ENCODE assay signal across 7 mouse cellular contexts in genomic region chrX:8145153-8145991, GRCm38 (mm10). TPM values are rescaled to one million over a fixed set of nuclear protein-coding genes. Genes with fewer than 3 reads are reported as not detected.
DNase-seq lines count a peak whose midpoint lies in the region; ATAC-seq and TF ChIP-seq lines count a peak whose summit lies in the region.

TSS of gene Rbm3 (minus strand) at chrX:8145880.

- ATAC-seq in intestine, postnatal 0 days = peak; percentile 97
- peak; percentile 97 for ATAC-seq in midbrain, embryonic 12.5 days (ENCODE audit: low FRiP score, low read depth)

- H3K4me3 ChIP-seq in intestine, postnatal 0 days (ENCODE audit: low read depth, low read length) = peak within 1 kb of the TSS; percentile 59
- peak within 1 kb of the TSS; percentile 66 for H3K4me3 ChIP-seq in midbrain, embryonic 12.5 days
- H3K4me3 ChIP-seq in small intestine, adult 2 months (ENCODE audit: low read depth, low read length) = peak within 1 kb of the TSS; percentile 98

- no peaks in the 10 kb centered on the region for H3K4me1 ChIP-seq in intestine, postnatal 0 days (replicated peaks; ENCODE audit: control insufficient read depth, insufficient read depth, low read length)
- H3K4me1 ChIP-seq in midbrain, embryonic 12.5 days = peaks cover 13% of the 10 kb centered on the region
- peaks cover 7% of the 10 kb centered on the region; the same call in 1 of the 2 replicates for H3K4me1 ChIP-seq in small intestine, adult 2 months (ENCODE audit: control insufficient read depth, insufficient read depth, insufficient read length, low read length)

- TF ChIP-seq POLR2A in small intestine, adult 2 months (IDR thresholded peaks at IDR 0.05; ENCODE audit: low read depth, low read length) = peak; percentile 24; the same call in 1 of the 2 replicates

- 17% methylated on average over 60 of the region's 65 CpGs for WGBS in intestine, postnatal 0 days
- WGBS in midbrain, embryonic 12.5 days = 25% methylated on average over 64 of the region's 65 CpGs
- WGBS in small intestine, adult 2 months = 16% methylated on average over 62 of the region's 65 CpGs

- H3K4me2 ChIP-seq in intestine, postnatal 0 days (replicated peaks; ENCODE audit: low read depth) = peak within 1 kb of the TSS; percentile 61
- H3K4me2 ChIP-seq in midbrain, embryonic 12.5 days (replicated peaks) = peak within 1 kb of the TSS; percentile 66

- H3K27me3 ChIP-seq in intestine, postnatal 0 days (replicated peaks; ENCODE audit: control insufficient read depth, insufficient read depth, low read length) = no peaks in the 10 kb centered on the region
- H3K27me3 ChIP-seq in midbrain, embryonic 12.5 days = no peaks in the 10 kb centered on the region
- H3K27me3 ChIP-seq in small intestine, adult 2 months (ENCODE audit: control insufficient read depth, insufficient read depth, low read length) = no peaks in the 10 kb centered on the region

- intact Hi-C loops in left cerebral cortex, postnatal 4 days (cut with DNase I) = no loop called here

- H3K9ac ChIP-seq in intestine, postnatal 0 days (ENCODE audit: low read depth, low read length) = peak within 1 kb of the TSS; percentile 72
- H3K9ac ChIP-seq in midbrain, embryonic 12.5 days (replicated peaks) = peak within 1 kb of the TSS; percentile 76

- no peaks in the 10 kb centered on the region for H3K9me3 ChIP-seq in intestine, postnatal 0 days (ENCODE audit: control insufficient read depth)
- no peaks in the 10 kb centered on the region for H3K9me3 ChIP-seq in midbrain, embryonic 12.5 days

- peaks cover 16% of the 10 kb centered on the region for H3K36me3 ChIP-seq in intestine, postnatal 0 days (ENCODE audit: control insufficient read depth, insufficient read depth)
- H3K36me3 ChIP-seq in midbrain, embryonic 12.5 days = peaks cover 32% of the 10 kb centered on the region
- H3K36me3 ChIP-seq in small intestine, adult 2 months (ENCODE audit: control insufficient read depth, insufficient read depth, low read length) = peaks cover 28% of the 10 kb centered on the region

- DNase-seq in adrenal gland, adult 8-10 months = peak; percentile 81
- DNase-seq in embryo, embryonic 9.5 days (ENCODE audit: extremely low spot score) = peak; percentile 79
- DNase-seq in gonadal fat pad, adult 2 months (ENCODE audit: low read depth) = peak; percentile 10
- peak; percentile 88 for DNase-seq in left cerebral cortex, postnatal 4 days

- H3K27ac ChIP-seq in intestine, postnatal 0 days (ENCODE audit: low read depth, low read length) = peak within 1 kb of the TSS; percentile 96
- H3K27ac ChIP-seq in midbrain, embryonic 12.5 days (replicated peaks) = peak within 1 kb of the TSS; percentile 94
- H3K27ac ChIP-seq in small intestine, adult 2 months (ENCODE audit: insufficient read depth, low read depth, low read length) = peak within 1 kb of the TSS; percentile 99

- TF ChIP-seq CTCF in intestine, postnatal 0 days (IDR thresholded peaks at IDR 0.05; ENCODE audit: low read depth) = no peak
- no peak for TF ChIP-seq CTCF in small intestine, adult 2 months (IDR thresholded peaks at IDR 0.05; ENCODE audit: extremely low read depth, insufficient read length, insufficient replicate concordance, low read depth, low read length)

RNA-seq across cellular contexts. Expression of gene Rbm3, which starts in this region (rescaled TPM):
- 100 to 1,000 TPM in 3 of 4 experiments, 10 to 100 TPM in 1; 63.7 to 233 (median 151) TPM for total RNA-seq in adrenal gland, adult 8-10 months (2022)
- polyA plus RNA-seq in gonadal fat pad, adult 2 months (2012; rRNA removed) = 134 and 160 TPM in 2 replicates
- polyA plus RNA-seq in intestine, postnatal 0 days (2015; fragmentation: Nextera tagmentation; extraction: Ambion mirVana) = 591 and 623 TPM in 2 replicates
- total RNA-seq in left cerebral cortex, postnatal 4 days (2021) = 100 to 1,000 TPM; 346 to 406 TPM
- 397 and 431 TPM in 2 replicates for polyA plus RNA-seq in midbrain, embryonic 12.5 days (2016; fragmentation: Nextera tagmentation; extraction: Ambion mirVana)
- 22.2 and 31.7 TPM in 2 replicates for polyA plus RNA-seq in small intestine, adult 2 months (2012; rRNA removed)

Comparison
In these comparisons a context has a peak if more than half of its experiments do, and no peak if none do; other contexts are left out.
1. Peak in every context shown above with its lines: DNase-seq, ATAC-seq, H3K4me3 ChIP-seq and H3K27ac ChIP-seq.
2. DNase-seq: peak in every context shown above with its lines; median percentile 88 in left cerebral cortex, postnatal 4 days; 81 in adrenal gland, adult 8-10 months; 79 in embryo, embryonic 9.5 days; 10 in gonadal fat pad, adult 2 months.